Mouse (Mus musculus) gastrocnemius, postnatal 4 days (tissue): ENCODE measurements around the gene Diras2. TPM values are rescaled to one million over a fixed set of nuclear protein-coding genes. Genes with fewer than 3 reads are reported as not detected.
A peak's percentile ranks its signal among the peaks of the same experiment; 100 is the strongest.

Experiments
- DNase-seq, 2 experiments: peaks; one replicate each; pipeline ENCODE4 v3.0.0; 2021 to 2022; ENCODE audit warnings: low spot score in 2 of 2, mixed read lengths in 2 of 2
- total RNA-seq, 2 experiments: library from RNA; stranded (reverse); gene quantifications; 2 replicates each; pipeline ENCODE4 v1.2.3; 2021

The Diras2 gene
- total RNA-seq, 2 experiments from 2014 or later, result 0.15 to 0.16 TPM

- no peak for DNase-seq
Observed at GRCm38 (mm10) chr13:52552822-52553477, 21.9 kb upstream of the Diras2 start.

- no peak for DNase-seq
Observed at GRCm38 (mm10) chr13:52551275-52551674, 20.2 kb upstream of the Diras2 start.

- no peak for DNase-seq
Observed at GRCm38 (mm10) chr13:52550690-52551193, 19.7 kb upstream of the Diras2 start.

GRCm38 (mm10) chr13:52546288-52546687, 15.2 kb upstream of the Diras2 start:
- DNase-seq, result no peak

- DNase-seq, result no peak
Observed at GRCm38 (mm10) chr13:52542636-52543035, 11.6 kb upstream of the Diras2 start.

GRCm38 (mm10) chr13:52542036-52542526, 11.0 kb upstream of the Diras2 start:
- DNase-seq, result no peak

- DNase-seq, result no peak
Observed at GRCm38 (mm10) chr13:52541385-52542035, 10.4 kb upstream of the Diras2 start.

- no peak for DNase-seq
Observed at GRCm38 (mm10) chr13:52539461-52539860, 8.4 kb upstream of the Diras2 start.

GRCm38 (mm10) chr13:52538588-52539116, 7.6 kb upstream of the Diras2 start:
- no peak for DNase-seq

- no peak for DNase-seq
Observed at GRCm38 (mm10) chr13:52537754-52538587, 6.9 kb upstream of the Diras2 start.

GRCm38 (mm10) chr13:52535542-52535941, 4.5 kb upstream of the Diras2 start:
- DNase-seq, result peak; percentile 35 to 66

GRCm38 (mm10) chr13:52533644-52534043, 2.6 kb upstream of the Diras2 start:
- no peak for DNase-seq

- peak; percentile 40 to 68 for DNase-seq
Observed at GRCm38 (mm10) chr13:52530008-52530945, 802 bp downstream of the Diras2 start.

- DNase-seq, result no peak
Observed at GRCm38 (mm10) chr13:52529188-52529972, 1.7 kb downstream of the Diras2 start.

- DNase-seq, result no peak
Observed at GRCm38 (mm10) chr13:52528786-52529185, 2.3 kb downstream of the Diras2 start.

- DNase-seq, result no peak
Observed at GRCm38 (mm10) chr13:52528281-52528680, 2.8 kb downstream of the Diras2 start.

GRCm38 (mm10) chr13:52526249-52527035, 4.6 kb downstream of the Diras2 start:
- no peak for DNase-seq

- no peak for DNase-seq
Observed at GRCm38 (mm10) chr13:52524313-52524712, 6.8 kb downstream of the Diras2 start.

GRCm38 (mm10) chr13:52521176-52521575, 9.9 kb downstream of the Diras2 start:
- no peak for DNase-seq
